Mouse (Mus musculus): Measurements from ENCODE around the gene Hist3h2ba.
"Not testable (repeated sequence)": the region's sequence is repeated elsewhere in the genome, so short reads cannot be mapped to it uniquely, and the experiment has no call there.

The Hist3h2ba gene

GRCm38 (mm10) chr11:58938322-58939087 is 10.2 kb upstream of the Hist3h2ba start, which contains the start of gene Rnf187:
Gene Rnf187, minus strand, starts transcription at chr11:58938916.
- DNase-seq (ENCODE audit: low spot score), result peak; percentile 92

GRCm38 (mm10) chr11:58939088-58939439 is 9.7 kb upstream of the Hist3h2ba start:
- no peak for DNase-seq (ENCODE audit: low spot score)

- DNase-seq (ENCODE audit: low spot score), result no peak
Measured at GRCm38 (mm10) chr11:58944136-58944535, 4.6 kb upstream of the Hist3h2ba start.

- DNase-seq (ENCODE audit: low spot score), result no peak
Measured at GRCm38 (mm10) chr11:58947306-58947705, 1.4 kb upstream of the Hist3h2ba start.

GRCm38 (mm10) chr11:58947798-58948528 is 757 bp upstream of the Hist3h2ba start:
- DNase-seq (ENCODE audit: low spot score), result no peak

GRCm38 (mm10) chr11:58949480-58950431 is 1.0 kb downstream of the Hist3h2ba start:
- DNase-seq (ENCODE audit: low spot score), result no peak

- no peak for DNase-seq (ENCODE audit: low spot score)
Measured at GRCm38 (mm10) chr11:58951210-58951609, 2.5 kb downstream of the Hist3h2ba start.

- DNase-seq (ENCODE audit: low spot score), result no peak
Measured at GRCm38 (mm10) chr11:58953351-58954169, 4.8 kb downstream of the Hist3h2ba start.

GRCm38 (mm10) chr11:58954170-58954419 is 5.4 kb downstream of the Hist3h2ba start:
- not testable (repeated sequence) for DNase-seq (ENCODE audit: low spot score)

GRCm38 (mm10) chr11:58954420-58955142 is 5.9 kb downstream of the Hist3h2ba start, which contains the start of the genes Hist3h2a and Trim17:
Gene Hist3h2a, plus strand, starts transcription at chr11:58954685.
Gene Trim17, plus strand, starts transcription at chr11:58954685.
- peak; percentile 97 for DNase-seq (ENCODE audit: low spot score)

GRCm38 (mm10) chr11:58955143-58955867 is 6.6 kb downstream of the Hist3h2ba start:
- DNase-seq (ENCODE audit: low spot score), result no peak

GRCm38 (mm10) chr11:58955868-58956257 is 7.1 kb downstream of the Hist3h2ba start:
- DNase-seq (ENCODE audit: low spot score), result no peak

- no peak for DNase-seq (ENCODE audit: low spot score)
Measured at GRCm38 (mm10) chr11:58957226-58957914, 8.7 kb downstream of the Hist3h2ba start.

- DNase-seq (ENCODE audit: low spot score), result no peak
Measured at GRCm38 (mm10) chr11:58958536-58958935, 9.8 kb downstream of the Hist3h2ba start.

- no peak for DNase-seq (ENCODE audit: low spot score)
Measured at GRCm38 (mm10) chr11:58959186-58959825, 10.6 kb downstream of the Hist3h2ba start.

- peak; percentile 87 for DNase-seq (ENCODE audit: low spot score)
Measured at GRCm38 (mm10) chr11:58959921-58960465, 11.3 kb downstream of the Hist3h2ba start.

- no peak for DNase-seq (ENCODE audit: low spot score)
Measured at GRCm38 (mm10) chr11:58961364-58962177, 12.9 kb downstream of the Hist3h2ba start.

GRCm38 (mm10) chr11:58963543-58963942 is 14.8 kb downstream of the Hist3h2ba start:
- no peak for DNase-seq (ENCODE audit: low spot score)

All from lung, postnatal 25 days (tissue).